Mouse (Mus musculus) neural tube, embryonic 14.5 days (tissue): ENCODE measurements around the gene Cox7a1. TPM values are rescaled to one million over a fixed set of nuclear protein-coding genes. Genes with fewer than 3 reads are reported as not detected.

Experiments
- ATAC-seq: fragments of 200-750 bp; cut with Nextera tagmentation; 2 replicates; pipeline ENCODE4 v1.8.0; 2017; ENCODE audit warnings: low read depth, mild to moderate bottlenecking, moderate TSS enrichment, moderate library complexity
- H3K27ac ChIP-seq: fragments of 300-500 bp; sonication (generic); 2 replicates; pipeline ENCODE4 v1.5.1; 2014; ENCODE audit warnings: low read depth, mild to moderate bottlenecking, control low read depth, low read length, moderate library complexity, mixed read lengths
- H3K27me3 ChIP-seq: fragments of 300-500 bp; sonication (generic); 2 replicates; pipeline ENCODE4 v1.6.1; 2014; ENCODE audit warnings: low read length; ENCODE audit not compliant: control insufficient read depth, insufficient read depth
- H3K36me3 ChIP-seq: fragments of 300-500 bp; sonication (generic); 2 replicates; pipeline ENCODE4 v1.6.1; 2014; ENCODE audit warnings: low read length, mixed read lengths; ENCODE audit not compliant: control insufficient read depth, insufficient read depth
- H3K4me1 ChIP-seq: fragments of 300-500 bp; sonication (generic); 2 replicates; pipeline ENCODE4 v1.6.1; 2014; ENCODE audit warnings: low read length; ENCODE audit not compliant: control insufficient read depth, insufficient read depth
- H3K4me2 ChIP-seq: fragments of 300-500 bp; sonication (generic); 2 replicates; pipeline ENCODE4 v1.6.1; 2014; ENCODE audit warnings: mild to moderate bottlenecking, low read depth, low read length, control low read depth
- H3K4me3 ChIP-seq: fragments of 300-500 bp; sonication (generic); 2 replicates; pipeline ENCODE4 v1.5.1; 2014; ENCODE audit warnings: low read depth, low read length, control low read depth, mixed read lengths
- H3K9ac ChIP-seq: fragments of 300-500 bp; sonication (generic); replicated peaks from 2 replicates; pipeline ENCODE4 v1.6.1; 2014; ENCODE audit warnings: low read depth, mild to moderate bottlenecking, control low read depth, low read length, mixed read lengths
- H3K9me3 ChIP-seq: fragments of 300-500 bp; sonication (generic); 2 replicates; pipeline ENCODE4 v1.6.1; 2016; ENCODE audit warnings: low read length; ENCODE audit not compliant: control insufficient read depth
- WGBS: fragments of 180-500 bp; shearing (Covaris S2); extraction: QIAGEN DNeasy Blood & Tissue Kit; methylation state at CpG from one replicate; pipeline ENCODE4 v1.1.7; 2014; 5-methylcytosine and 5-hydroxymethylcytosine counted together
- polyA plus RNA-seq: library from polyadenylated mRNA; unstranded; fragments of >200 nt; fragmentation: Nextera tagmentation; extraction: Ambion mirVana; gene quantifications from 2 replicates; pipeline ENCODE4 v1.2.1, GENCODE M21; 2014

Gene Cox7a1
- polyA plus RNA-seq, 1 experiment from 2014 or later, result 4.7 TPM

DNA sequence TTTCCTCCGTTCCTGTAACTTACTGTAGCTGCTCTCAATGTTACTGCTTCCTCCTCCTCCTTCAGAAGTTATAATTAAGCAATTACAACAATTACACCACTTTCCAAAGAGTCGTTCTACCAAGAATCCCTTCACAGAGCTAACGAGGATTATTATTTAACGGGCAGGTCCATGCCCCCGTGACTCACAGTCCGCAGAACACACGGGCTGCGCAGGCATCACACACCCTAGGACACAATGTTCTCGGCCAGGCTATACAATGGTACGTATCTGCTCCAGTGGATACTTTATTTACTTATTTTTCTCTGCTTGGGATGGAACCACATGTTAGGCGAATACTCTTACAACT, 36.0 kb downstream of the Cox7a1 start:
- peaks cover 15% of the 10 kb centered on the region for H3K36me3 ChIP-seq
- H3K27ac ChIP-seq, result no peak overlapping the region
- 21% methylated on average over 11 of the region's 11 CpGs for WGBS
- peak overlapping the region; percentile 88 for H3K4me2 ChIP-seq
- peak overlapping the region; percentile 48; the same call in 1 of the 2 replicates for H3K9ac ChIP-seq
- ATAC-seq, result no peak
- peaks cover 6% of the 10 kb centered on the region; the same call in 1 of the 2 replicates for H3K4me1 ChIP-seq
- no peaks in the 10 kb centered on the region for H3K27me3 ChIP-seq
- no peaks in the 10 kb centered on the region for H3K9me3 ChIP-seq
- peak overlapping the region; percentile 39 for H3K4me3 ChIP-seq

DNA sequence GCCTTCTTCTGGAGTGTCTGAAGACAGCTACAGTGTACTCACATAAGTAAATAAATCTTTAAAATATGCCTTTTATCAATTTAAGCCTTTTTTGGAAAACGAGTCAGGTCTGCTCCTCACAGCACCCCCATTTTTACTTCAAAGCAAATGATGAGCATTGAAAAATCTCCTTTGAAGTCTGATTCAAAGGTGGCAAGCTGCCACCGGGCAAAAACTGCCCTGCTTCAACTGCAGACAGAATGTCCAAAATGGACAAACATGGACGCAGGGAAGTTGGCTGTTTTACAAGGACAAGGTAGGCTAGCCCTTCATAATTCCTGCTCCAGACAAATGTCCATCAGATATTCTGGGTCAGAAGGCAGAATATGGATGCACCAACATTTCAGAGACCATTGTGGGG, 37.5 kb downstream of the Cox7a1 start:
- Histone ChIP-seq H3K9me3 (no peaks in the 10 kb centered on the region), H3K4me1 (peaks cover 5% of the 10 kb centered on the region; the same call in 1 of the 2 replicates), H3K27me3 (no peaks in the 10 kb centered on the region), H3K36me3 (peaks cover 25% of the 10 kb centered on the region), H3K4me3 (no peak overlapping the region), H3K27ac (no peak overlapping the region), H3K9ac (no peak overlapping the region), H3K4me2 (no peak overlapping the region)
- no peak for ATAC-seq
- WGBS, result 88% methylated on average over 3 of the region's 3 CpGs

DNA sequence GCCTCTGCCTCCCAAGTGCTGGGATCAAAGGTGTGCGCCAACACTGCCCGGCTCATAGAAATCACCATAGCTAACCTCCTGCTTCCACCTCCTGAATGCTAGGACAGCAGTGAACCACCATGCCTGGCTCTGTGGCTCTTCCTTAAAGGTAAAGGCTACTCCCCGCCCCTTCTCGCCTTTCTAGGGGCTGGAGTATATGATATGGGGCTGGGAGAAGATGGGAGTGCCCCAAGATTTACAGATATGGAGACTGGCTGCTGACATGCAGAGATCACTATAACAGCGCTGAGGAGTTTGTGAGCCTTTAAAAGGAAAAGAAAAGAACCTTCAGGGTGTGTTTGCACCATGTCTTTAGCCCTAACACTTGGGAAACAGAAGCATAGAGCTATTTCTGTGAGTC, 38.3 kb downstream of the Cox7a1 start:
- 95% methylated on average over 5 of the region's 5 CpGs for WGBS
- Histone ChIP-seq H3K9me3 (no peaks in the 10 kb centered on the region), H3K4me1 (peaks cover 3% of the 10 kb centered on the region; the same call in 1 of the 2 replicates), H3K27me3 (no peaks in the 10 kb centered on the region), H3K9ac (no peak overlapping the region), H3K4me3 (no peak overlapping the region), H3K4me2 (no peak overlapping the region), H3K36me3 (peaks cover 32% of the 10 kb centered on the region), H3K27ac (no peak overlapping the region)
- ATAC-seq, result no peak

DNA sequence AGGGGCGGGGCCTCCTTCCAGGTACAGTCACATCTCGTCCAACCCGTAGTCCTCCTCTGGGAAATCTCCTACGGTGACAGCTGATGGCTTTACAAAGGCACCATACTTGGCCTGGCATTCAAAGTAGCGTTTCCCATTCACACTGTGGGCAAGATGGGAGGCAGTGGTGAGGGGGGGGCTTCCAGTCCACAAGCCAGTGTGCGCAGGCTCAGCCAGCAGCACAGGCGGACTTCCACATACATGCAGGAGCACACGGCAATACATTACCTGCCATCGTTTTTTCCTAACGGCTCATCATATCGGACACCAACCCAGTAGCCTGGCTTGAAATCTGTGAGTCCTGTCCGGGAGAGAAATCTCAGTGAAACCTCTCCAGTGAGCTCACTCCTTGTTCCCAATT, 40.3 kb downstream of the Cox7a1 start:
- no peaks in the 10 kb centered on the region for H3K27me3 ChIP-seq
- peaks cover 40% of the 10 kb centered on the region for H3K36me3 ChIP-seq
- H3K4me3 ChIP-seq, result no peak overlapping the region
- peaks cover 3% of the 10 kb centered on the region; the same call in 1 of the 2 replicates for H3K4me1 ChIP-seq
- H3K9me3 ChIP-seq, result no peaks in the 10 kb centered on the region
- ATAC-seq, result no peak
- no peak overlapping the region for H3K9ac ChIP-seq
- no peak overlapping the region for H3K4me2 ChIP-seq
- 92% methylated on average over 12 of the region's 12 CpGs for WGBS
- H3K27ac ChIP-seq, result no peak overlapping the region

DNA sequence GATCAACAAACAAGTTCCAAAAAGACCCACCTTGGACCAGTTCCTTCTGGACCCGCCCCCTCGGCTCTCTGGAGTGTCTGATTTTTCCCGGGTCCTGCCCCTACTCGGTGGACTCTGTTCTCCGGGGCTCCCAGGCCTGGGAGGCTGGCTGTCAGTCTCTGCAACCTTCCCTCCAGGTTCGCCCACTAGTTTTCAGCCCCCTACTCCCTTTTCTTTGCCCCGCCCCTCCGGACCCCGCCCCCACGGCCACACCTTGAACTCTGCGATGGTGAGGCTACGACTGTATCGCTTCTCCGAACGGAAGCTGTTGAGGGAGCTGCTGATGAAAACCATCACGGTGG, 47.4 kb downstream of the Cox7a1 start:
- no peak; the same call in none of the 2 replicates for ATAC-seq
- peaks cover 16% of the 10 kb centered on the region for H3K4me1 ChIP-seq
- H3K9me3 ChIP-seq, result no peaks in the 10 kb centered on the region
- peak overlapping the region; percentile 96 for H3K27ac ChIP-seq
- H3K27me3 ChIP-seq, result no peaks in the 10 kb centered on the region
- peak overlapping the region; percentile 74 for H3K4me2 ChIP-seq
- H3K4me3 ChIP-seq, result peak overlapping the region; percentile 68
- peak overlapping the region; percentile 58 for H3K9ac ChIP-seq
- peaks cover 17% of the 10 kb centered on the region for H3K36me3 ChIP-seq
- 0% methylated on average over 16 of the region's 16 CpGs for WGBS

DNA sequence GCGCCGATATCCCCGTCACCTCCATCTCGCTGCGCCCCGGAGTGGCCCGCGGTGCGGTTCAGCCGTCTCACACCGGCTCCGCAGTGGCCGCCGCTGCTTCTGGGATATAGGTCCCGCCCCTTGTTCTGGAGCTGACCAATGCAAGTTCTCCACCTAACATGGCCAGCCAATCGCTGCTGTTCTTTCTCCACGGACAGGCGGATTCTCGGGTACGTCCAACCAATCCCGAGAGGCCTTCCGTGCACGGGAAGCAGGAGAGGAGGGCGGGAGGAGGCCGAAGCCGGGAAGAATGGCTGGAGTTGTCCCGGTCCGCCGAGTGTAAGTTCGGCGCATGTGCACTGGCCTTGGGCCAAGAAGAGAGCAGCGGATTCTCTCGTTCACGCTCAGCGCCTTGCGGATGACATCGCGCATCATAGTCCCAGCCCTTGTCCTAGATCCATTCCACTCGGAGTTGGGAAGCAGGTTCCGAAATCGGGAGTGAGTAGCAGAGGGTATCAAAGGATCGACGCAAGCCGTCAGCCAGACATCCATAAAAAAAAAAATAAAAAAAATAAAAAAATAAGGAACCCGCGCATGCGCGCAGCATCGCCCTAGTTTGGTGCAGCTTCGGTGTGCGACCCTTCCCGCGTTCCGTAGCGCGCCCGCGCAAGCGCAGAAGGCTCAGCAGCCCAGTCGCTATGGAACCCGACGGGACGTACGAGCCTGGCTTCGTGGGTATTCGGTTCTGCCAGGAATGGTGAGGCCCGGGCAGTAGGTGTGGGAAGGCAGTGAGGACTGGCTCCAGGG, 47.9 kb downstream of the Cox7a1 start, which contains the start of the genes Polr2i and Tbcb:
TSS of gene Polr2i (plus strand) at position 280 of the 786 bp plus-strand sequence.
TSS of gene Tbcb (minus strand) at position 604 of the 786 bp plus-strand sequence.
- Histone ChIP-seq H3K36me3 (peaks cover 11% of the 10 kb centered on the region), H3K4me3 (peak within 1 kb of the TSS; percentile 68), H3K4me1 (peaks cover 16% of the 10 kb centered on the region), H3K9me3 (no peaks in the 10 kb centered on the region), H3K27ac (peak within 1 kb of the TSS; percentile 96), H3K27me3 (no peaks in the 10 kb centered on the region), H3K4me2 (peak within 1 kb of the TSS; percentile 74), H3K9ac (peak within 1 kb of the TSS; percentile 75)
- WGBS, result under 1% methylated on average over 67 of the region's 67 CpGs
- ATAC-seq, result peak; percentile 95

DNA sequence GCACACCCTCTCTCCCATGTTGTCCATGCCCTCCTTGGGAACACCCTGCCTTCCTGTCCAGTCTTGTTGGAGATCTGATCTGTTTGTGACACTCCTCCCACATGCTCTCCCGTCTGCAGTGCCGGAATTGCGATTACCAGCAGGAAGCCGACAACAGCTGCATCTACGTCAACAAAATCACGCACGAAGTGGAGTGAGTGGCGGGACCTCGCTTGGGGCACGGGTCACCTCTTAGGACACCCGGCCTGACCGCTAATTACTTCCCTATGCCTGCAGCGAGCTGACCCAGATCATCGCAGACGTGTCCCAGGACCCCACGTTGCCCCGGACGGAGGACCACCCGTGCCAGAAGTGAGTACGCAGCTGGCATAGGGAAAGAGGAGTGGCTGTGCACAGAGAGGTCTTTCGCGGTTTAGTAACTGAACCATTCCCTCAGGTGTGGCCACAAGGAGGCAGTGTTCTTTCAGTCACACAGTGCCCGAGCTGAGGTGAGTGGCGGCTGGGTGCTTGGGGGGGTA, 48.7 kb downstream of the Cox7a1 start:
- H3K4me2 ChIP-seq, result peak overlapping the region; percentile 60
- peak overlapping the region; percentile 68 for H3K4me3 ChIP-seq
- H3K27ac ChIP-seq, result peak overlapping the region; percentile 96
- no peaks in the 10 kb centered on the region for H3K9me3 ChIP-seq
- no peaks in the 10 kb centered on the region for H3K27me3 ChIP-seq
- H3K36me3 ChIP-seq, result peaks cover 4% of the 10 kb centered on the region
- H3K4me1 ChIP-seq, result peaks cover 16% of the 10 kb centered on the region
- WGBS, result 5% methylated on average over 24 of the region's 24 CpGs
- H3K9ac ChIP-seq, result peak overlapping the region; percentile 75
- peak; percentile 20 for ATAC-seq

DNA sequence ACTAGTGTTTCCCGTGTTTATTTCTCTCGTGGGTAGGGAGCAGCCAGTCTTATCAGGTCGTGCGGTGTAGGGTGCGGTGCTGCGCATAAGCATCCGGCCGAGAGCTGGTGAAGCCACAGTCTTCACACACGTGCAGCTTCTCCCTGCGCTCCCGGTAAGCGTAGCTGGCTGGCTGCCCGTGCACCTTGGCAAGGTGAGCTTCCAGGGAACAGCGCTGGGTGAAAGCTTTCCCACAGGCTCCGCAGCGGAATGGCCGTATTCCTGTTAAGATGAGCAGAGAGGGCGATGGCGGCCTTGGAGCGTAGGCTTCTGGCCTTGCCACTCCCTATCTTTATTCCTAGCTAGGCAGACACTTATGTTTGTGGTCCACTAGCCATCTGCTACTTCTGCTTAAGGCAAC, 49.4 kb downstream of the Cox7a1 start:
- no peak for ATAC-seq
- Histone ChIP-seq H3K4me2 (0 out of 2 replicates have a peak overlapping the region, but pooled peaks have one; percentile 60), H3K27me3 (no peaks in the 10 kb centered on the region), H3K36me3 (no peaks in the 10 kb centered on the region; the same call in 1 of the 2 replicates), H3K27ac (no peak overlapping the region), H3K9me3 (no peaks in the 10 kb centered on the region), H3K4me3 (no peak overlapping the region), H3K4me1 (peaks cover 16% of the 10 kb centered on the region), H3K9ac (no peak overlapping the region)
- whole genome bisulfite sequencing, result 91% methylated on average over 20 of the region's 20 CpGs

DNA sequence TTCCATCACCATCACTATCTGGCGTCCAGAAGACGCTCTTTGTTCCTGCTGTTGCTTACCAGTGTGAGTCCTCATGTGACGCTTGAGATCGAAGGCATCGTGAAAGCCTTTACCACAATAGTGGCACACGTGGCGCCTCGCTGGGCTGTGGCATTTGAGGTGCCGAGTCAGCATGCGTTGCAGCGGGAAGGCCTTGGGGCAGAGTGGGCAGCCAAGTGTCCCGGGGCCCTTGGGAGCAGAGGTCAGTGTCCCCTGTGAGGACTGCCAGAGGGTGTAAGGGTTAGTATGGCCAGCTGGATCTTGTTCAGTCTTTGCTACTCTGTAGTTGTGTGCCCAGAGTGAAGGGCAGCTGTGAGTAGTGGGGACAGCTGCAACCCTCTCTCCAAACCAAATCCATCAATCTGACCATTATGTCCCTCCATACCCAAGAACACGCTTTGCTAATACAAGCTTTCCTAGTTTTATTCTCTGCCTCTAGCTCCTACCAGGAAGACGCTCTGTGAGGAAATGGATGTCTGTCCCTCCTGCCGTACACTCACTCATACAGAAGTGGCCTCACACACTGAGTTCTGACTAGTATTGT, 50.4 kb downstream of the Cox7a1 start:
- no peak overlapping the region for H3K9ac ChIP-seq
- H3K4me1 ChIP-seq, result peaks cover 16% of the 10 kb centered on the region
- H3K9me3 ChIP-seq, result no peaks in the 10 kb centered on the region
- no peaks in the 10 kb centered on the region; the same call in 1 of the 2 replicates for H3K36me3 ChIP-seq
- H3K27me3 ChIP-seq, result no peaks in the 10 kb centered on the region
- H3K4me3 ChIP-seq, result no peak overlapping the region
- 93% methylated on average over 15 of the region's 15 CpGs for WGBS
- H3K4me2 ChIP-seq, result no peak overlapping the region
- H3K27ac ChIP-seq, result no peak overlapping the region
- no peak for ATAC-seq
